Mouse (Mus musculus) G1E (cell line): ENCODE results near the gene Mprip. TPM values are rescaled to one million over a fixed set of nuclear protein-coding genes. Genes with fewer than 3 reads are reported as not detected.

Source experiments
- ATAC-seq: 2 replicates; pipeline ENCODE4 v1.8.0; 2016; ENCODE audit warnings: mild to moderate bottlenecking; ENCODE audit not compliant: insufficient number of reproducible peaks, poor library complexity, low FRiP score, severe bottlenecking; ENCODE audit errors: extremely low read depth
- DNase-seq: peaks from one replicate; pipeline ENCODE4 v3.0.0; 2012; ENCODE audit warnings: low spot score
- H3K27me3 ChIP-seq: 2 replicates; pipeline ENCODE4 v1.6.1; 2012; ENCODE audit warnings: mild to moderate bottlenecking, low read length, inconsistent platforms; ENCODE audit not compliant: insufficient read depth
- H3K36me3 ChIP-seq: replicated peaks from 2 replicates; pipeline ENCODE3; 2012; ENCODE audit warnings: mild to moderate bottlenecking, inconsistent platforms
- H3K4me1 ChIP-seq: 2 replicates; pipeline ENCODE4 v1.6.1; 2012; ENCODE audit warnings: low read depth, low read length, inconsistent platforms, mixed read lengths; ENCODE audit not compliant: insufficient read depth
- H3K4me3 ChIP-seq: 2 replicates; pipeline ENCODE4 v1.5.1; 2012; ENCODE audit warnings: low read depth, mild to moderate bottlenecking, inconsistent platforms, low read length, moderate library complexity, mixed read lengths
- H3K9me3 ChIP-seq: replicated peaks from 2 replicates; pipeline ENCODE4 v1.6.1; 2012; ENCODE audit warnings: inconsistent platforms
- CTCF ChIP-seq: IDR thresholded peaks from 2 replicates; pipeline ENCODE4 v1.5.1; 2012; ENCODE audit warnings: low read depth, low read length, inconsistent platforms, mixed read lengths
- GATA1 ChIP-seq: IDR thresholded peaks from 2 replicates; pipeline ENCODE4 v1.6.1; 2012; ENCODE audit warnings: borderline replicate concordance, low read length, inconsistent platforms, mixed read lengths
- GATA2 ChIP-seq: IDR thresholded peaks from 2 replicates; pipeline ENCODE4 v1.6.1; 2012; ENCODE audit warnings: low read depth, low read length, inconsistent platforms, borderline replicate concordance
- POLR2AphosphoS5 ChIP-seq: IDR thresholded peaks from 2 replicates; pipeline ENCODE4 v1.6.1; 2012; ENCODE audit warnings: low read depth, low read length, inconsistent platforms; ENCODE audit not compliant: insufficient replicate concordance
- TAL1 ChIP-seq: conservative IDR thresholded peaks from 2 replicates; pipeline ENCODE4 v1.6.1; 2012; ENCODE audit warnings: low read depth, low read length, inconsistent platforms, mixed read lengths
- polyA plus RNA-seq: library from polyadenylated mRNA; stranded (reverse); fragments of >175 nt; gene quantifications from 2 replicates; pipeline ENCODE4 v1.2.3, GENCODE M21; 2012
- total RNA-seq, 2 experiments: library from RNA; stranded (forward) in 1 of 2; stranded (reverse) in 1 of 2; fragments of 200-1000 nt in 1 of 2; fragments of >200 nt in 1 of 2; fragmentation: Nextera tagmentation in 1 of 2; gene quantifications; 2 replicates each; pipeline ENCODE4 v1.2.3; 2014 to 2017

The Mprip gene
- total and polyA plus RNA-seq, 3 experiments: 32.2 to 55.8 (median 43.3) TPM

- DNase-seq (no peak), ATAC-seq (no peak)
- TF ChIP-seq TAL1 (no peak), GATA1 (no peak), CTCF (no peak), GATA2 (no peak), POLR2AphosphoS5 (no peak)
- Histone ChIP-seq H3K36me3 (peaks cover 60% of the 10 kb centered on the region), H3K27me3 (no peaks in the 10 kb centered on the region), H3K9me3 (no peaks in the 10 kb centered on the region), H3K4me1 (peaks cover 5% of the 10 kb centered on the region), H3K4me3 (no peak overlapping the region)
Measured at GRCm38 (mm10) chr11:59677767-59678166, 16.7 kb downstream of the Mprip start.

- no peak overlapping the region for H3K4me3 ChIP-seq
- no peak for TF ChIP-seq TAL1
- TF ChIP-seq GATA2: no peak
- TF ChIP-seq POLR2AphosphoS5: no peak
- TF ChIP-seq GATA1: no peak
- TF ChIP-seq CTCF: no peak
- DNase-seq (no peak), ATAC-seq (no peak)
- H3K36me3 ChIP-seq: peaks cover 56% of the 10 kb centered on the region
- no peaks in the 10 kb centered on the region for H3K9me3 ChIP-seq
- H3K4me1 ChIP-seq: peaks cover 3% of the 10 kb centered on the region; the same call in 1 of the 2 replicates
- H3K27me3 ChIP-seq: no peaks in the 10 kb centered on the region
Measured at GRCm38 (mm10) chr11:59678693-59679092, 17.6 kb downstream of the Mprip start.

- H3K27me3 ChIP-seq: no peaks in the 10 kb centered on the region
- H3K9me3 ChIP-seq: no peaks in the 10 kb centered on the region
- DNase-seq (no peak), ATAC-seq (no peak)
- H3K4me1 ChIP-seq: peaks cover 3% of the 10 kb centered on the region; the same call in 1 of the 2 replicates
- TF ChIP-seq GATA1 (no peak), POLR2AphosphoS5 (no peak), TAL1 (no peak), CTCF (no peak), GATA2 (no peak)
- peaks cover 54% of the 10 kb centered on the region for H3K36me3 ChIP-seq
- no peak overlapping the region for H3K4me3 ChIP-seq
Measured at GRCm38 (mm10) chr11:59680111-59680510, 19.0 kb downstream of the Mprip start.

- Histone ChIP-seq H3K4me1 (no peaks in the 10 kb centered on the region), H3K9me3 (no peaks in the 10 kb centered on the region), H3K36me3 (peaks cover 33% of the 10 kb centered on the region), H3K4me3 (no peak overlapping the region), H3K27me3 (no peaks in the 10 kb centered on the region)
- DNase-seq: no peak
- no peak for ATAC-seq
- TF ChIP-seq CTCF: no peak
- TF ChIP-seq GATA1: no peak
- no peak for TF ChIP-seq POLR2AphosphoS5
- TF ChIP-seq TAL1: no peak
- no peak for TF ChIP-seq GATA2
Measured at GRCm38 (mm10) chr11:59684956-59685355, 23.9 kb downstream of the Mprip start.

- H3K4me1 ChIP-seq: peaks cover 3% of the 10 kb centered on the region
- ATAC-seq: no peak
- H3K9me3 ChIP-seq: no peaks in the 10 kb centered on the region
- H3K27me3 ChIP-seq: no peaks in the 10 kb centered on the region
- H3K36me3 ChIP-seq: peaks cover 38% of the 10 kb centered on the region
- no peak for TF ChIP-seq TAL1
- TF ChIP-seq CTCF: no peak
- no peak for TF ChIP-seq GATA2
- TF ChIP-seq GATA1: no peak
- no peak for TF ChIP-seq POLR2AphosphoS5
- DNase-seq: no peak
- H3K4me3 ChIP-seq: no peak overlapping the region
Measured at GRCm38 (mm10) chr11:59694533-59694932, 33.4 kb downstream of the Mprip start.

GRCm38 (mm10) chr11:59695550-59695949 is 34.4 kb downstream of the Mprip start:
- H3K4me3 ChIP-seq: no peak overlapping the region
- H3K9me3 ChIP-seq: no peaks in the 10 kb centered on the region
- no peak for TF ChIP-seq GATA2
- no peak for TF ChIP-seq GATA1
- TF ChIP-seq POLR2AphosphoS5: no peak
- H3K36me3 ChIP-seq: peaks cover 43% of the 10 kb centered on the region
- H3K27me3 ChIP-seq: no peaks in the 10 kb centered on the region
- ATAC-seq: no peak
- DNase-seq: no peak
- peaks cover 3% of the 10 kb centered on the region for H3K4me1 ChIP-seq
